ENCODE assay signal across 8 mouse cellular contexts in genomic region chr5:100846599-100846920, GRCm38 (mm10). TPM values are rescaled to one million over a fixed set of nuclear protein-coding genes. Genes with fewer than 3 reads are reported as not detected.
DNase-seq lines count a peak whose midpoint lies in the region; ATAC-seq and TF ChIP-seq lines count a peak whose summit lies in the region.
"Had no signal": no experiment of that assay in that cellular context is flagged by ENCODE, and none has a peak within 500 bp of the region (broad histone marks: within the 10 kb centered on the region; RNA-seq: fewer than 3 reads in every experiment).

No protein-coding gene starts in this region.

- H3K27ac ChIP-seq in lung, embryonic 15.5 days, result no peak overlapping the region
- H3K27ac ChIP-seq in embryonic fibroblast, embryonic 13.5 days (ENCODE audit: insufficient read depth, low read length), result peak overlapping the region; percentile 6; the same call in 1 of the 2 replicates
- peak overlapping the region; percentile 59 for H3K27ac ChIP-seq in intestine, embryonic 15.5 days
- no peak overlapping the region for H3K27ac ChIP-seq in neural tube, embryonic 12.5 days

- TF ChIP-seq CTCF in embryonic fibroblast, embryonic 13.5 days (IDR thresholded peaks at IDR 0.05; ENCODE audit: borderline replicate concordance, insufficient read depth, low read length), result no peak

- no peaks in the 10 kb centered on the region for H3K9me3 ChIP-seq in lung, embryonic 15.5 days
- no peaks in the 10 kb centered on the region for H3K9me3 ChIP-seq in intestine, embryonic 15.5 days
- 0 out of 2 replicates have a peak, but pooled peaks cover 5% of the 10 kb centered on the region for H3K9me3 ChIP-seq in neural tube, embryonic 12.5 days

- TF ChIP-seq POLR2A in embryonic fibroblast, embryonic 13.5 days (IDR thresholded peaks at IDR 0.05; ENCODE audit: low read depth, low read length), result no peak

- peak overlapping the region; percentile 26 for H3K9ac ChIP-seq in lung, embryonic 15.5 days
- H3K9ac ChIP-seq in intestine, embryonic 15.5 days, result peak overlapping the region; percentile 70
- H3K9ac ChIP-seq in neural tube, embryonic 12.5 days, result peak overlapping the region; percentile 58

- peak; percentile 56 for ATAC-seq in lung, embryonic 15.5 days (ENCODE audit: borderline replicate concordance, extremely low read depth, low FRiP score, low TSS enrichment)
- ATAC-seq in intestine, embryonic 15.5 days, result peak; percentile 54
- ATAC-seq in neural tube, embryonic 12.5 days (ENCODE audit: low FRiP score, low read depth), result no peak

- H3K4me2 ChIP-seq in lung, embryonic 15.5 days, result peak overlapping the region; percentile 97
- H3K4me2 ChIP-seq in intestine, embryonic 15.5 days (replicated peaks), result peak overlapping the region; percentile 96
- H3K4me2 ChIP-seq in neural tube, embryonic 12.5 days (replicated peaks), result peak overlapping the region; percentile 99

- H3K36me3 ChIP-seq in lung, embryonic 15.5 days, result no peaks in the 10 kb centered on the region
- H3K36me3 ChIP-seq in intestine, embryonic 15.5 days, result no peaks in the 10 kb centered on the region
- no peaks in the 10 kb centered on the region for H3K36me3 ChIP-seq in neural tube, embryonic 12.5 days

- no peak for DNase-seq in lung, postnatal 4 days
- no peak for DNase-seq in left cerebral cortex, postnatal 14 days (ENCODE audit: low spot score in 2 of 2)
- no peak for DNase-seq in urinary bladder, postnatal 14 days (ENCODE audit: low spot score)

- 2% methylated on average over 21 of the region's 22 CpGs for WGBS in lung, embryonic 15.5 days
- under 1% methylated on average over 22 of the region's 22 CpGs for WGBS in intestine, embryonic 15.5 days
- under 1% methylated on average over 22 of the region's 22 CpGs for WGBS in neural tube, embryonic 12.5 days

- H3K4me1 ChIP-seq in lung, embryonic 15.5 days, result peaks cover 12% of the 10 kb centered on the region
- no peaks in the 10 kb centered on the region for H3K4me1 ChIP-seq in embryonic fibroblast, embryonic 13.5 days (ENCODE audit: control insufficient read depth, insufficient read depth, low read length)
- peaks cover 9% of the 10 kb centered on the region; the same call in 1 of the 2 replicates for H3K4me1 ChIP-seq in intestine, embryonic 15.5 days (replicated peaks)
- peaks cover 16% of the 10 kb centered on the region for H3K4me1 ChIP-seq in neural tube, embryonic 12.5 days

- H3K4me3 ChIP-seq in lung, embryonic 15.5 days, result peak overlapping the region; percentile 54
- H3K4me3 ChIP-seq in embryonic fibroblast, embryonic 13.5 days (ENCODE audit: insufficient read depth, low read length), result peak overlapping the region; percentile 53
- peak overlapping the region; percentile 59 for H3K4me3 ChIP-seq in intestine, embryonic 15.5 days (replicated peaks)
- peak overlapping the region; percentile 57 for H3K4me3 ChIP-seq in neural tube, embryonic 12.5 days

- intact Hi-C loops in left cerebral cortex, postnatal 14 days (cut with DNase I), result no loop called here

- H3K27me3 ChIP-seq in lung, embryonic 15.5 days, result peaks cover 46% of the 10 kb centered on the region
- H3K27me3 ChIP-seq in intestine, embryonic 15.5 days (replicated peaks), result no peaks in the 10 kb centered on the region
- peaks cover 47% of the 10 kb centered on the region for H3K27me3 ChIP-seq in neural tube, embryonic 12.5 days (replicated peaks)

RNA-seq across cellular contexts. Expression of gene Gpat3, which starts 1.0 kb away (rescaled TPM):
- polyA plus RNA-seq in lung, embryonic 15.5 days (2015; fragmentation: Nextera tagmentation; extraction: Ambion mirVana), result 1.5 and 2.3 TPM in 2 replicates
- polyA plus RNA-seq in embryonic fibroblast, embryonic 13.5 days (2011; ENCODE audit: insufficient read length, low read depth, missing spikeins), result 1.7 and 2.0 TPM in 2 replicates
- 12.0 and 12.6 TPM in 2 replicates for polyA plus RNA-seq in intestine, embryonic 15.5 days (2015; fragmentation: Nextera tagmentation; extraction: Ambion mirVana)
- 1.9 and 2.2 TPM in 2 replicates for polyA plus RNA-seq in neural tube, embryonic 12.5 days (2016; fragmentation: Nextera tagmentation; extraction: Ambion mirVana)
- 1 to 10 TPM; 1.4 to 1.5 TPM for total RNA-seq in left cerebral cortex, postnatal 14 days (2021)
- total RNA-seq: common myeloid progenitor, adult 5-6 weeks had no signal

RNA-seq across cellular contexts. Expression of gene Abraxas1, which starts 25.8 kb away (rescaled TPM):
- polyA plus RNA-seq in lung, embryonic 15.5 days (2015; fragmentation: Nextera tagmentation; extraction: Ambion mirVana), result 29.0 and 32.0 TPM in 2 replicates
- 12.4 and 15.0 TPM in 2 replicates for polyA plus RNA-seq in embryonic fibroblast, embryonic 13.5 days (2011; ENCODE audit: insufficient read length, low read depth, missing spikeins)
- 26.7 and 30.0 TPM in 2 replicates for polyA plus RNA-seq in intestine, embryonic 15.5 days (2015; fragmentation: Nextera tagmentation; extraction: Ambion mirVana)
- polyA plus RNA-seq in neural tube, embryonic 12.5 days (2016; fragmentation: Nextera tagmentation; extraction: Ambion mirVana), result 20.5 and 21.5 TPM in 2 replicates
- total RNA-seq in left cerebral cortex, postnatal 14 days (2021), result 1 to 10 TPM; 5.7 to 5.9 TPM

RNA-seq across cellular contexts. Expression of gene Mrps18c, which starts 48.1 kb away (rescaled TPM):
- polyA plus RNA-seq in lung, embryonic 15.5 days (2015; fragmentation: Nextera tagmentation; extraction: Ambion mirVana), result 146 and 162 TPM in 2 replicates
- 121 and 122 TPM in 2 replicates for polyA plus RNA-seq in embryonic fibroblast, embryonic 13.5 days (2011; ENCODE audit: insufficient read length, low read depth, missing spikeins)
- polyA plus RNA-seq in intestine, embryonic 15.5 days (2015; fragmentation: Nextera tagmentation; extraction: Ambion mirVana), result 169 and 172 TPM in 2 replicates
- polyA plus RNA-seq in neural tube, embryonic 12.5 days (2016; fragmentation: Nextera tagmentation; extraction: Ambion mirVana), result 168 and 174 TPM in 2 replicates
- 10 to 100 TPM; 48.1 to 57.8 TPM for total RNA-seq in left cerebral cortex, postnatal 14 days (2021)

RNA-seq across cellular contexts. Expression of gene Helq, which starts 48.2 kb away (rescaled TPM):
- 14.7 and 18.3 TPM in 2 replicates for polyA plus RNA-seq in lung, embryonic 15.5 days (2015; fragmentation: Nextera tagmentation; extraction: Ambion mirVana)
- polyA plus RNA-seq in embryonic fibroblast, embryonic 13.5 days (2011; ENCODE audit: insufficient read length, low read depth, missing spikeins), result 6.9 and 7.0 TPM in 2 replicates
- 13.6 and 16.2 TPM in 2 replicates for polyA plus RNA-seq in intestine, embryonic 15.5 days (2015; fragmentation: Nextera tagmentation; extraction: Ambion mirVana)
- polyA plus RNA-seq in neural tube, embryonic 12.5 days (2016; fragmentation: Nextera tagmentation; extraction: Ambion mirVana), result 21.2 and 21.6 TPM in 2 replicates
- 10 to 100 TPM; 12.8 to 19.1 TPM for total RNA-seq in left cerebral cortex, postnatal 14 days (2021)

Comparison
In these comparisons a context has a peak if more than half of its experiments do, and no peak if none do; other contexts are left out.
1. H3K27ac ChIP-seq: peak in embryonic fibroblast, embryonic 13.5 days (single experiment) and intestine, embryonic 15.5 days (single experiment); none in lung, embryonic 15.5 days (single experiment) and neural tube, embryonic 12.5 days (single experiment).
2. Peak in every context shown above with its lines, with median percentiles within 50 percentile points of each other: H3K4me2 ChIP-seq, H3K4me3 ChIP-seq and H3K9ac ChIP-seq.